33 mouse cellular contexts compared by ENCODE assay signal in the genomic region with DNA sequence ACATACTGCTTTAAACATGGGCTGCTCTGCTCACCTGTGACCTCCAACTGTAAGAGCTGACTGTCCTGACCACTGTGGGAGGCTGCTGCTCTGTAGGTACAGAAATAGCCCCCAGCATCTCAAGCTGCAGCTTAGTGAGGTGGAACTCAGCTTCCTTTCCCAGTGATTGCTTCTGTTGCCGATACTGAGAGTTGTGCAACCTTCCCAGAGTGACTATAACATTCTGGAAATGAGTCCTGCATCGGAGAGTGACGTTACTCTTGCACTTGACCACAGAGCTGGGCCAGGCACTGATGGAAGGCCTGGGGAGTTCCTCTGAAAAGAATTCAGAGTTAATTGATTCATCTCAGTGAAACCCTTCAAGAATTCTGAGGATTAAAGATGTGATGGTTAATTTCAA. TPM values are rescaled to one million over a fixed set of nuclear protein-coding genes. Genes with fewer than 3 reads are reported as not detected.
DNase-seq lines count a peak whose midpoint lies in the region; ATAC-seq and TF ChIP-seq lines count a peak whose summit lies in the region.
"Had no signal": no experiment of that assay in that cellular context is flagged by ENCODE, and none has a peak within 500 bp of the region (broad histone marks: within the 10 kb centered on the region; RNA-seq: fewer than 3 reads in every experiment).

No protein-coding gene starts in this region.

- no peak overlapping the region for H3K4me3 ChIP-seq in intestine, embryonic 14.5 days (ENCODE audit: low read depth, low read length)
- no peak overlapping the region for H3K4me3 ChIP-seq in intestine, embryonic 16.5 days (ENCODE audit: low read length)
- H3K4me3 ChIP-seq in CH12.LX (replicated peaks in 1 of 3; ENCODE audit: low read depth in 2 of 3, low read length in 2 of 3, poor library complexity in 1 of 3) = no peak overlapping the region
- no peak overlapping the region for H3K4me3 ChIP-seq in forebrain, embryonic 16.5 days (replicated peaks; ENCODE audit: low read length)
- H3K4me3 ChIP-seq: embryonic facial prominence, embryonic 12.5 days; embryonic facial prominence, embryonic 15.5 days; forebrain, embryonic 12.5 days; forebrain, embryonic 15.5 days; heart, adult 2 months; hindbrain, embryonic 10.5 days; hindbrain, embryonic 13.5 days had no signal

- no peak for ATAC-seq in intestine, embryonic 14.5 days (replicated peaks; ENCODE audit: low FRiP score, low TSS enrichment, low read depth)
- no peak for ATAC-seq in intestine, embryonic 16.5 days
- peak; percentile 95 for ATAC-seq in granulocyte monocyte progenitor cell, adult 5-6 weeks (replicated peaks; ENCODE audit: poor library complexity, severe bottlenecking)
- peak; percentile 78 for ATAC-seq in megakaryocyte progenitor cell, adult 5-6 weeks (replicated peaks; ENCODE audit: poor library complexity)
- ATAC-seq in forebrain, embryonic 16.5 days = no peak
- ATAC-seq: activated CD4-positive, CD25-positive, alpha-beta regulatory T cell, adult 4 months; forebrain, embryonic 15.5 days; hindbrain, embryonic 16.5 days had no signal

- TF ChIP-seq RAD21 in CH12.LX (IDR thresholded peaks at IDR 0.05; ENCODE audit: low read depth, low read length) = no peak

- DNase-seq in intestine, embryonic 14.5 days (ENCODE audit: low spot score) = peak; percentile 25
- peak; percentile 40 for DNase-seq in CH12.LX (ENCODE audit: extremely low read depth)
- no peak for DNase-seq in kidney, postnatal 14 days
- DNase-seq in embryo, embryonic 9.5 days (ENCODE audit: extremely low spot score) = no peak
- DNase-seq: adrenal gland, adult 8-10 months; adrenal gland, postnatal 25 days; B cell, adult 2 months; cerebellum, adult 11-12 months; cerebellum, adult 8-10 months; cerebellum, postnatal 10 days; cerebellum, postnatal 36 days; gastrocnemius, postnatal 10 days; gastrocnemius, postnatal 36 days; heart, adult 2 months; kidney, adult 11 months had no signal

- H3K27me3 ChIP-seq in intestine, embryonic 14.5 days (replicated peaks; ENCODE audit: control insufficient read depth, insufficient read depth, low read length) = no peaks in the 10 kb centered on the region
- H3K27me3 ChIP-seq in intestine, embryonic 16.5 days (replicated peaks; ENCODE audit: control insufficient read depth, insufficient read depth, low read length) = no peaks in the 10 kb centered on the region
- no peaks in the 10 kb centered on the region for H3K27me3 ChIP-seq in CH12.LX (replicated peaks)
- no peaks in the 10 kb centered on the region for H3K27me3 ChIP-seq in forebrain, embryonic 16.5 days (replicated peaks; ENCODE audit: control insufficient read depth, insufficient read depth, low read length)
- H3K27me3 ChIP-seq: embryonic facial prominence, embryonic 12.5 days; embryonic facial prominence, embryonic 15.5 days; forebrain, embryonic 12.5 days; forebrain, embryonic 15.5 days; hindbrain, embryonic 13.5 days had no signal

- in situ Hi-C loops in CH12.LX (cut with MboI; ENCODE audit: low pct_ligation_motif_present, low pct_unique_long_range_greater_than_20kb, low sequenced_read_pairs) = no loop called here

- no peak overlapping the region for H3K4me2 ChIP-seq in intestine, embryonic 14.5 days (ENCODE audit: low read length)
- H3K4me2 ChIP-seq in intestine, embryonic 16.5 days (ENCODE audit: low read depth, low read length) = no peak overlapping the region
- no peak overlapping the region for H3K4me2 ChIP-seq in CH12.LX (ENCODE audit: insufficient read depth, low read depth, poor library complexity, severe bottlenecking)
- H3K4me2 ChIP-seq in forebrain, embryonic 16.5 days (ENCODE audit: low read length) = no peak overlapping the region
- H3K4me2 ChIP-seq: embryonic facial prominence, embryonic 12.5 days; embryonic facial prominence, embryonic 15.5 days; forebrain, embryonic 12.5 days; forebrain, embryonic 15.5 days; heart, embryonic 11.5 days; hindbrain, embryonic 13.5 days had no signal

- WGBS in intestine, embryonic 14.5 days = 86% methylated on average over 3 of the region's 3 CpGs
- WGBS in intestine, embryonic 16.5 days = 81% methylated on average over 3 of the region's 3 CpGs
- WGBS in forebrain, embryonic 16.5 days = 48% methylated on average over 3 of the region's 3 CpGs

- dilution Hi-C loops in CH12.LX (cut with MboI; ENCODE audit: extremely low pct_ligation_motif_present, extremely low pct_unique_long_range_greater_than_20kb, low sequenced_read_pairs) = no loop called here

- no peaks in the 10 kb centered on the region for H3K79me2 ChIP-seq in CH12.LX (replicated peaks; ENCODE audit: control insufficient read depth, extremely low read depth, insufficient read depth, poor library complexity, severe bottlenecking)

- H3K9me3 ChIP-seq in intestine, embryonic 14.5 days (ENCODE audit: control insufficient read depth, low read length) = no peaks in the 10 kb centered on the region
- no peaks in the 10 kb centered on the region for H3K9me3 ChIP-seq in intestine, embryonic 16.5 days (ENCODE audit: control insufficient read depth, low read length)
- no peaks in the 10 kb centered on the region for H3K9me3 ChIP-seq in CH12.LX (replicated peaks; ENCODE audit: low read length)
- H3K9me3 ChIP-seq in forebrain, embryonic 16.5 days (ENCODE audit: control insufficient read depth, low read length) = no peaks in the 10 kb centered on the region
- H3K9me3 ChIP-seq: embryonic facial prominence, embryonic 12.5 days; embryonic facial prominence, embryonic 15.5 days; forebrain, embryonic 12.5 days; forebrain, embryonic 15.5 days; hindbrain, embryonic 10.5 days; hindbrain, embryonic 13.5 days had no signal

- no peak for TF ChIP-seq POLR2A in CH12.LX (IDR thresholded peaks at IDR 0.05; ENCODE audit: low read depth, low read length)

- no peak for TF ChIP-seq CTCF in CH12.LX (conservative IDR thresholded peaks at IDR 0.05 in 1 of 2, IDR thresholded peaks at IDR 0.05 in 1 of 2; ENCODE audit: low read depth in 2 of 2, low read length in 2 of 2)

- no peak overlapping the region for H3K9ac ChIP-seq in intestine, embryonic 14.5 days (ENCODE audit: low read length)
- no peak overlapping the region for H3K9ac ChIP-seq in intestine, embryonic 16.5 days (ENCODE audit: low read depth, low read length)
- no peak overlapping the region for H3K9ac ChIP-seq in CH12.LX (ENCODE audit: insufficient read depth, low read depth)
- H3K9ac ChIP-seq in forebrain, embryonic 16.5 days (replicated peaks; ENCODE audit: low read depth, low read length) = no peak overlapping the region
- H3K9ac ChIP-seq: embryonic facial prominence, embryonic 12.5 days; embryonic facial prominence, embryonic 15.5 days; forebrain, embryonic 12.5 days; forebrain, embryonic 15.5 days; hindbrain, embryonic 13.5 days had no signal

- TF ChIP-seq EP300 in CH12.LX (IDR thresholded peaks at IDR 0.05; ENCODE audit: low read length) = no peak

- no peaks in the 10 kb centered on the region for H3K36me3 ChIP-seq in intestine, embryonic 14.5 days (ENCODE audit: control insufficient read depth, insufficient read depth, low read length)
- no peaks in the 10 kb centered on the region for H3K36me3 ChIP-seq in intestine, embryonic 16.5 days (ENCODE audit: control insufficient read depth, insufficient read depth, low read length)
- no peaks in the 10 kb centered on the region for H3K36me3 ChIP-seq in CH12.LX (replicated peaks in 1 of 2; ENCODE audit: control insufficient read depth in 1 of 2, insufficient read depth in 1 of 2, low read length in 1 of 2)
- no peaks in the 10 kb centered on the region for H3K36me3 ChIP-seq in forebrain, embryonic 16.5 days (ENCODE audit: control insufficient read depth, insufficient read depth)
- H3K36me3 ChIP-seq: embryonic facial prominence, embryonic 12.5 days; embryonic facial prominence, embryonic 15.5 days; forebrain, embryonic 12.5 days; forebrain, embryonic 15.5 days; hindbrain, embryonic 10.5 days; hindbrain, embryonic 13.5 days had no signal

- no peak overlapping the region for H3K27ac ChIP-seq in intestine, embryonic 14.5 days (ENCODE audit: low read depth)
- no peak overlapping the region for H3K27ac ChIP-seq in intestine, embryonic 16.5 days (ENCODE audit: low read length)
- no peak overlapping the region for H3K27ac ChIP-seq in CH12.LX (ENCODE audit: insufficient read depth, low read depth)
- H3K27ac ChIP-seq in forebrain, embryonic 16.5 days (ENCODE audit: low read length) = no peak overlapping the region
- H3K27ac ChIP-seq: embryonic facial prominence, embryonic 12.5 days; embryonic facial prominence, embryonic 15.5 days; forebrain, embryonic 12.5 days; forebrain, embryonic 15.5 days; heart, adult 2 months; hindbrain, embryonic 10.5 days; hindbrain, embryonic 13.5 days had no signal

- H3K4me1 ChIP-seq in intestine, embryonic 14.5 days (replicated peaks; ENCODE audit: control insufficient read depth, insufficient read depth, low read length) = no peaks in the 10 kb centered on the region
- H3K4me1 ChIP-seq in intestine, embryonic 16.5 days (ENCODE audit: control insufficient read depth, insufficient read depth, low read length) = no peaks in the 10 kb centered on the region
- peaks cover 2 to 17% of the 10 kb centered on the region in 2 experiments; a peak in 3 of 4 replicates for H3K4me1 ChIP-seq in CH12.LX (ENCODE audit: control insufficient read depth in 1 of 2, insufficient read depth in 2 of 2)
- no peaks in the 10 kb centered on the region for H3K4me1 ChIP-seq in forebrain, embryonic 16.5 days (replicated peaks; ENCODE audit: control insufficient read depth, insufficient read depth, low read length)
- H3K4me1 ChIP-seq: embryonic facial prominence, embryonic 12.5 days; embryonic facial prominence, embryonic 15.5 days; forebrain, embryonic 12.5 days; forebrain, embryonic 15.5 days had no signal

RNA-seq across cellular contexts. Expression of gene Tarm1, which starts 29.6 kb away (rescaled TPM):
- 0.16 TPM in 1 of 2 replicates, not detected in the other for polyA plus RNA-seq in intestine, embryonic 14.5 days (2014; fragmentation: Nextera tagmentation; extraction: Ambion mirVana)
- polyA plus RNA-seq in intestine, embryonic 16.5 days (2015; fragmentation: Nextera tagmentation; extraction: Ambion mirVana) = 0.09 TPM in 1 of 2 replicates, not detected in the other
- total RNA-seq in CH12.LX (2012; rRNA removed) = not detected in 2 replicates
- total RNA-seq in CH12.LX (2014; rRNA removed) = not detected in 2 replicates
- polyA plus RNA-seq in CH12.LX (2012; ENCODE audit: insufficient read length, low read depth) = 0.44 and 1.3 TPM in 2 replicates
- total RNA-seq in granulocyte monocyte progenitor cell, adult 5-6 weeks (2014; fragmentation: Nextera tagmentation) = not detected in 2 replicates
- 0.41 and 0.95 TPM in 2 replicates for total RNA-seq in granulocyte monocyte progenitor cell, adult 5-6 weeks (2017)
- 0.47 and 1.5 TPM in 2 replicates for total RNA-seq in megakaryocyte progenitor cell, adult 5-6 weeks (2015)
- total RNA-seq in megakaryocyte progenitor cell, adult 5-6 weeks (2017) = 0.12 and 0.91 TPM in 2 replicates
- polyA plus RNA-seq in forebrain, embryonic 16.5 days (2015; fragmentation: Nextera tagmentation; extraction: Ambion mirVana) = not detected in 2 replicates
- total RNA-seq: gastrocnemius, postnatal 10 days; gastrocnemius, postnatal 36 days; heart, adult 2 months; heart, postnatal 25 days had no signal
- polyA plus RNA-seq: brain, embryonic 14.5 days; embryonic facial prominence, embryonic 12.5 days; forebrain, embryonic 12.5 days; forebrain, embryonic 15.5 days; heart, embryonic 11.5 days; heart, embryonic 14.5 days; heart, postnatal 0 days; hindbrain, embryonic 10.5 days; hindbrain, embryonic 13.5 days; hindbrain, embryonic 16.5 days had no signal

RNA-seq across cellular contexts. Expression of gene Cacng6, which starts 48.8 kb away (rescaled TPM):
- 0.13 TPM in 1 of 2 replicates, not detected in the other for polyA plus RNA-seq in intestine, embryonic 14.5 days (2014; fragmentation: Nextera tagmentation; extraction: Ambion mirVana)
- 0.13 and 0.21 TPM in 2 replicates for polyA plus RNA-seq in intestine, embryonic 16.5 days (2015; fragmentation: Nextera tagmentation; extraction: Ambion mirVana)
- total RNA-seq in CH12.LX (2012; rRNA removed) (0.13 TPM in 1 of 2 replicates, not detected in the other), CH12.LX (2014; rRNA removed) (not detected in 2 replicates)
- polyA plus RNA-seq in CH12.LX (2012; ENCODE audit: insufficient read length, low read depth) = 0.19 TPM in 1 of 2 replicates, not detected in the other
- not detected in 2 replicates for total RNA-seq in granulocyte monocyte progenitor cell, adult 5-6 weeks (2014; fragmentation: Nextera tagmentation)
- not detected in 2 replicates for total RNA-seq in granulocyte monocyte progenitor cell, adult 5-6 weeks (2017)
- not detected in 2 replicates for total RNA-seq in megakaryocyte progenitor cell, adult 5-6 weeks (2015)
- not detected in 2 replicates for total RNA-seq in megakaryocyte progenitor cell, adult 5-6 weeks (2017)
- polyA plus RNA-seq in forebrain, embryonic 16.5 days (2015; fragmentation: Nextera tagmentation; extraction: Ambion mirVana) = 0.14 TPM in 1 of 2 replicates, not detected in the other
- total RNA-seq: adrenal gland, postnatal 25 days; MEL had no signal
- polyA plus RNA-seq: activated CD4-positive, CD25-positive, alpha-beta regulatory T cell, adult 4 months; hindbrain, embryonic 10.5 days; hindbrain, embryonic 16.5 days had no signal

Comparison
In these comparisons a context has a peak if more than half of its experiments do, and no peak if none do; other contexts are left out.
1. ATAC-seq: peak in granulocyte monocyte progenitor cell, adult 5-6 weeks (single experiment) and megakaryocyte progenitor cell, adult 5-6 weeks (single experiment); none in intestine, embryonic 14.5 days (single experiment), intestine, embryonic 16.5 days (single experiment) and forebrain, embryonic 16.5 days (single experiment).
2. DNase-seq: peak in intestine, embryonic 14.5 days (single experiment) and CH12.LX (single experiment); none in kidney, postnatal 14 days (single experiment) and embryo, embryonic 9.5 days (single experiment).